Mouse (Mus musculus) kidney, postnatal 36 days (tissue): ENCODE data around the gene Rap1gds1.

Source experiments
- DNase-seq, 2 experiments: peaks; one replicate each; pipeline ENCODE4 v3.0.0; 2021 to 2022; ENCODE audit warnings: mixed read lengths in 2 of 2

Rap1gds1 gene

DNA sequence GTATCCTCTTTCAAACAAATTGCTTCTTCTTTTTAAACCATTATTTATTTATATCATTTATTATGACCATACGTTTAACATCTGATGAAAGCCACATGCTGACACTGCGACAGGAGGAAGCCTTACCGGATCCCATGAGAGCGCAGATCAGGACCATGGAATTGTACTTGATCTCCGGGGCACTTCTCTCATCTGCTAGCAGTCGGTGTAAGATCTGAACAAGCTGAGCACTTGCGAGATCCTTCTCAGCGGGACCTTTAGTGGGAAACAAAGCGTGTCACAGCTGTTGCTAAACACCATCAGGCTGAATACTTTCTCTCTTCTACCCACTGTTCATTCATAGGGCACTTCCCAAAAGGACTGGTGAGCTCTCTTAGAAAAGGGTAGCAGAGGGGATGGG, 133.4 kb downstream of the Rap1gds1 start:
- no peak for DNase-seq

DNA sequence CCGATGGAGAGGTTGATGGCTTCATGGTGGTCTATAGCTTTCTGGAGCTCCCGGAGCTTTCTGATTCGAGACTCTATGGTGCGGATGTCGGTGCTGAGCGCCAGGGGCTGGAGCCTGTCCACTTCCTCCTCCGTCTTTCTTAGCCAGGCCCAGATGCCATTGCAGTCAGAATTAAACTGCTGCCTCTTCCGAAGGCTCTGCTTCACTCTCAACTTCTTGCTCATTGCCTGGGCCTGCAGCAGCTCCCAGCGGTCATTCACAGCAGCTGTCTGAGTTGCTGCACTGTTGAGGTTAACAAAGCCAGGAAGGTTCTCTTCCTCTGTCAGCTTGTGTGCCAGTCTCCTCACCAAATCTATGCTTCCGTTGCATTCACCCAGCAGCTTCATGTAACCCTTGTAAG, 137.8 kb downstream of the Rap1gds1 start:
- DNase-seq, result no peak

DNA sequence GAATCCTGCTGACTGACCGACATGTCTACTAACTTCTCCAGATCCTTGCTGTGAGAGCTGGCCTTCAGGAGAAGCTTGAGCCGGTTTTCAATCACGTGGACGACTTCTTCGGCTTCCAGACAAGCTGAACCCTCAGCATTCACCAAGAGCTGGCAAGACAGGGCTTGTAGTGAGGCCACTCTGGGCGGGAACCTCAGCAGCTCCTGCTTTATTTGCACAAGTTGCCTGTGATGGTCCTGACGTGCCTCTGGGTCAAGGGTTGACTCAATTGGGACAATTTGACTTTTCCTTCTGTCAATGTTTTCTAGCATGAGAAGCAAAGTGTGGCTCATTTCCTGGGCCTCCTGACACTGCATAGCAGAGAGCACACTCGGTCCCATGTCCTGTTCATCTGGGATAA, 138.2 kb downstream of the Rap1gds1 start:
- no peak for DNase-seq

DNA sequence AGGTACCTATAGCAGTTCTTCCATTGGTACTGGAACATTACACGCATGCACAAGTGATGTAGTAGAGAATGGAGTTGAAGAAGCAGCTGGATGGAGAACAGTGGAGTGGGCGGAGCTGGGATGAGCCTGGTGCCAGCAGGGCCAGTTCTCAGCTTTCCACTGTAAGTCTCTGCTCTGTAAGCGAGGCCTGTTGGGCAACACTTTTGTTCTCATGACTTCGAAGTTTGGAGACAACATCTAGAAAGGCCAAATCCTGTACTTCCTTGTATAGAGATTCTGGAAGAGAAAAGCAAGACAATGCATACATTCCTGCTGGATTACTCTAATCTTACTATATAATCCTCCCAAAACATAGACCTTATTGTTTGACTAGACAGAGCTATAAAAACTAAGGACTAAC, 147.6 kb downstream of the Rap1gds1 start:
- DNase-seq, result no peak

DNA sequence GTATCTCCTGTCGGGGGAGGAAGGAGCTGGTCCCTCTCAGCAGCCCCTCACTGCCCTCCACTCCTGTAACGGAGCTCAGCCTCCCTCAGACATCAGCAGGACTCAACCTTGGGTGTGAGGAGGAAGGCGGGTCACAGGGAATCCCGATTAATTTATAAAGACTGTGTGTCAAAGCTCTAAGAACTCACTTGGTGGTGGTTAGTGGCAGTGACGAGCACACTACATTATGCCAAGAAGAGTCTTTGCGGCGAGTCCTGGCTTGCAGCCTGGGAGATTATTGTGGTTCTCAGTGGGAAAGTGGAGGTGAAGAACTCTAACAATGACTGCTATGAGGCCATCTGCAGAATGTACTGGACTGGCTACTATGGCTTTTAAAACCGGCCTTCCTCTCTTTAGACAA, 148.8 kb downstream of the Rap1gds1 start:
- DNase-seq, result no peak

DNA sequence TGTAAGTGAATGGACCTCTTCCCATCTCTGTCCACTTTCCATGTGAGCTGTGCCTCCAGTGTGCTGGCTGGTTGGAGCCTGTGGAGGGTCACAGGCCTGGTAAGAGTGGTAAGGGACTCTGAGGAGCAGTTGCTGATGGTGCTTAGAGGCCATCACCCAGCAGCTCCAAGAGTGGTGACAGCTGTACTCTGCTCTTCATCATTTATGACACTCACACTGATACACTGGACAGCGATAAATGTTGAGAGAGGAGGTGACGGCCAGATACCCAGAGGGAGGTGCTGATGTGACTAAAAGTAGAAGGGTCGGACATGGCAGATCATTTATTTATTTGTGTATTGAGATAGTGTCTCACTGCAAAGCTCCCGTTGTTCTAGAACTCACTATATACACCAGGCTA, 156.8 kb downstream of the Rap1gds1 start:
- DNase-seq, result no peak

DNA sequence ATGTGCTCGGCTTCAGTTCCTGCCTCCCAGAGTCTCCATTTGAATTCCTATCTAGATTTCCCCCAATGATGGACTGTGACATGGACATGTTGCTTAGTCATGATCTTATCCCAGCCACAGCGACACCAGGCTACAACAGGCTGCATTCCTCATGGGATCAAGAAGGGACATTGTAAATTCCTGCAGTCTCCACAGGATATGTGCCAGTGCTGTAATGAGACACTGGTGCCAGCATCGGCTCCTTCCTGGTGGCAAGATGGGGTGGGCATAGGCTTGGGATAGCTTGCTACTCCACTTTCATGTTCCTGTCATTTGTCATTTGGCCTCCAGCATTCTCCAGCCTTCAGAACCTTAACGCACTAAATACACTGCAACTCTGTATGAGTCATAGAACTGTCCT, 158.0 kb downstream of the Rap1gds1 start:
- DNase-seq, result no peak

DNA sequence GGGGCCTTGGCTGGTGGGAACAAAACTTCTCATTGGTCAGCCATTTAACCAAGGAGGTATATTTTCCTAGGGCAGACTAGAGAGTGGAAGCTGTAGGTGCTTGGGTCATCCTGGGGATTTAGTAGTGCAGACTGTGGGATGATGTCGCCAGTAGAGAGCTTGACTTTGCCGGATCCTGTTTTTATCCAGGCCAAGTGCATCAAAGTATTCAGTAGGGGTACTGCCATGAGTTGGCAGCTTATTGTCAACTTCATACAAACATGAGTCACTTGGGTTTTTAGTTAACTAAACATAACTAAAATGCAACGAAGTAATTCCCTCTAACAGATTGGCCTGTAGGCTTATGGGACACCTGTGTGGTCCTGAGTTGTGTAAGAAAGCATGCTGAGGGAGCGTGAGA, 158.4 kb downstream of the Rap1gds1 start:
- DNase-seq, result no peak

DNA sequence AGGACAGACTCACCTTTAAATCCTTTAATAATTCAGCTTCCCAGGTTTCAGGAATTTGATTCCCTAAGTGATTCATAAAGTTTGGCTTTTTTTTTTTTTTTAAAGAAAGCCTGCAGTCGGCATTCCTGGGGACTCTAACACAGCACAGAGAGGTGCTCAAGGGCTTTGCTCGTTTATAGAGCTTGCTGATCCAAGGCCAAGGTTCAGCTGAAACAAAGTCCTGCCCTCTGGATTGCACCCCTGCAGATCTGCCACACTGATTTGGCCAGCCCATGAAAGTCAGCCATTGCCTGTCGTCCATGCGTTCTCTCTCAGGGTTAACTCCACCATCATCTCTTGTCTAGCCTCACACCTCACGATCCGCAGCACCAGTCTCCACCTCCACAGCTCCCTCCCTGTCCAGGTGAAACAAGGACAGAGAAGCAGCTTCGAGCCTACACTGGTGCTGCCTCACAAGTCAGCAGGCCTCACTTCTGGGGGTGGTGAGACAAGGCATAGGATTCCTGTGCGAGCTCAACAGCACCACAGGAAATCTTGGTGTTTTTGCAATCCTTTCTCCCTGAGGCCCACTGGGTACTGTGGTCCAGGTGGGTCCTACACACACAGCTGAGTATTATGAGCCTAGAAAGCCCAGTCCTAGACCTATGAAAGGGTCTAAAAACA, 160.2 kb downstream of the Rap1gds1 start:
- peak; percentile 41 to 52 for DNase-seq

DNA sequence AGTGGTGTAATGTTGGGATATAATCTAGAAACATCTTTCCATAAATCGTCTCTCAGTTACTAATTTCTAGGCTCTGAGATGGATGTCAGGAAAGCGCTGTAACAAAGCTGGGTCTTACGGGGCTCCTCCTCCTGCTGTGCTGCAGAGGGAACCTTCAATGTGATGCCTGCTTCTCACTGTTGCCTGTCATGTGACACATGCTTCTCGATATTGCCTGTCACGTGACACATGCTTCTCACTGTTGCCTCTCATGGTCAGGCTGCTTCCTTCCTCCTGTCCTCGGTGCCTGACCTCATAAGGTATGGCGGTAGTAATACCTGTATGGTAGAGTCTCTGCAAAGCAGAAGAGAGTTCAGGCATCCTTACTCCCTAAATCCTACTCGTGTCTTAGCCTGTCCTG, 162.5 kb downstream of the Rap1gds1 start:
- no peak for DNase-seq

DNA sequence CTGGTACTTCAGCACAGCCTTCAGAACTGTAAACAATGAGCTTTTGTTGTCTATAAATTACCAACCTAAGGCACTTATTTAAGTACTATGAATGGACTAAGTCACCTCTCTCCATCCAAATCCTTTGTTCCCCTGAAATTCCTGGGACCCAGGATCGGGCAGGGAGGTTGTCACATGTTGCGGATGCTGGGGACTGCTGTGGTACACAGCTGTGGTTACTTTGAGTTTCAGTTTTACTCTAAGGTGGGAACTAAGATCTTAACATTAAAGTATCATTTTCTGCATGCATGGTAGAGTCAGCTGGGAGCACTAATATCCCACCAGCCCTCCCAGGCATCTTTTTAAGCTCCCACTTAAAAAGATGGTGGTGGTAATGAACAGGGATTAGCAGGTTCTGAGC, 165.7 kb downstream of the Rap1gds1 start:
- no peak for DNase-seq

DNA sequence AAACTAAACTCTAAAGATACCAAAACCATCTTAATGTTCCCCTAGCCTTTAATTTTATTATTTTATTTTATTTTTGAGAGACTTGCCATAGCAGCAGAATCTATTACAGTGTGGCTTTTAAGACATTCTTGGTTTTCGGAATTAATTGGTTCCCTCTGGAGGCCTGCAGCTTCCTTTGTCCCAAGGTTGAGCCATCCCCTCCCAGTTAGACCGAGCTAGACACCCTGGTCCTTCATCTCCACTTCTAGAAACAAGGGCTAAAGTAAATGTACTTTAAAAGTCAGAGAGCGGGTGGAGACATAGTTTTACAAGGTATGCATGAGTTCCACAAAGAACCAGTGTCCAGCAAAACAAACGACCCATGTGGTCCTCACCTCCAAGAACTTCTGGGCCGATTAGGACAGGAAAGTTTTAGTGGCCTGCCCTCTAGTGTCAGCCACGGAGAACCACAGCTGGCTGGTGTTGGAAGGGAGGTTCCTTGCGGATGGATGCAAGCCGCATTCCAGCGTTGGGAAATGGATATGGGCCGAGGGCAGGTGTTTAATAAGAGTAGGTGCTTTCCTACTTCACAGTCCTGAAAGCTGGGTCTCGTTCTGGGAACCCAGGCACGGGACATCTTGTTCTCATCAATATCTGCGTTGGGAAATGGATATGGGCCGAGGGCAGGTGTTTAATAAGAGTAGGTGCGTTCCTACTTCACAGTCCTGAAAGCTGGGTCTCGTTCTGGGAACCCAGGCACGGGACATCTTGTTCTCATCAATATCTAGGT, 168.7 kb downstream of the Rap1gds1 start:
- DNase-seq, result peak; percentile 30 to 78

DNA sequence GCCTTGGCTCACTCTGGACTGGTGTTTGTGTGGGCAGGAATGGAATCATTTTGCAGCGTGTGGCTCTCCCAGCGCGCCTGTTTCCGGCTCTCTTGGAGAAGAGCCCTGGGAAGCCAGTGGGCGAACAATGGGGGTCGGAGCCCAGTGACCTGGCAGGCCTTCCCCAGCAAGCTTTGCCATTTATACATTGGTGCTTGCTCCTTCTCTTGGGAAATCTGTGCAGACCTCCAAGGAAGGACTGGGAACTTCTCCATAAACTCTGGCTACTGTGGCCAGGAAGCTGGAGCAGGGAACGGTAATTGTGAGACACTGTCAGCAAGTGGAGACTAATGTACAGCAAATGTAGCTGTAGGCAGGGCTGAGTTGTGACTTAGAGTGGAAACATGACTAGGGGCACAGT, 169.3 kb downstream of the Rap1gds1 start:
- DNase-seq, result peak; percentile 7 to 29

DNA sequence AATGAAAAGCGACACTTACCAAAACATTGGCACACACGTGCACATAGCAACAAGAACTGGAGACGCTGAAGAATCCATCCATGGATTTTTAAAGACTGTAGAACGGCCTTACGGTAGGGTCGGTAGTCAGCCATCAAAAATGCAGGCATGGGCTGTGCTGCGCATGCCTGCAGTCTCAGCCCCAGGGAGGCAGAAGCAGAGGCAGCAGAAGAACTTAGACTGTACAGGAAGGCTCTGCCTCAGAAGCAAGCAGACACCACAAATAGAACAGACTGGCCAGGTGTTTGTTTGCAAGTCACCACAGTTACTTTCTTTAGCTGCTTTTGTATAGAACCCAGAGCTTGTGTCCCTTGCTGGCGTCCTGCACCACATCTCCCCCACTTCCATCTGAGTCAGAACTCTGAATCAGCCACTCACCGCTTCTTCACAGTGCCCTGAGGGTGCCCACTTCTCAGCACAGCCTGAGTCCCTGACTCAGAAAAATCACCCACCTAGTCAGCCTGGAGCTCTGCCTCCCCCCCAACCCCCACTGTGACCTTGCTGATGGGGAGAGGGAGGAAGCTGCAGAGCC, 174.3 kb downstream of the Rap1gds1 start:
- DNase-seq, result no peak

DNA sequence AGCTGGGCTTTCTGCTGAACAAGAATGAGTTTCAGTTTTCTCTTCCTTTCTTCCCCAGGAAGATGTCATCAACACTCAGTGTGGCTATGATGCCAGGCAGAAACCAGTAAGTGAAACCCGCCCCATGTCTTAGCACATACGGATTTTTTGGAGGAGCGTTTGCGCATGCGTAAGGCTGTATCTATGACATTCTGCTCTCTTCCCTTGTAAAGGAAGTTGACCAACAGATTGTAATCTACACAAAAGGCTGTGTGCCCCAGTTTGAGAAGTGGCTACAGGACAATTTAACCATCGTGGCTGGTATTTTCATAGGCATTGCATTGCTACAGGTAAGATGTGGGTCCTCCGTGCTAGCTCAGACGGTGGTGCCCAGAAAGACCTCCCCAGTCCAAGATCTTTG, 176.9 kb downstream of the Rap1gds1 start:
- no peak for DNase-seq

DNA sequence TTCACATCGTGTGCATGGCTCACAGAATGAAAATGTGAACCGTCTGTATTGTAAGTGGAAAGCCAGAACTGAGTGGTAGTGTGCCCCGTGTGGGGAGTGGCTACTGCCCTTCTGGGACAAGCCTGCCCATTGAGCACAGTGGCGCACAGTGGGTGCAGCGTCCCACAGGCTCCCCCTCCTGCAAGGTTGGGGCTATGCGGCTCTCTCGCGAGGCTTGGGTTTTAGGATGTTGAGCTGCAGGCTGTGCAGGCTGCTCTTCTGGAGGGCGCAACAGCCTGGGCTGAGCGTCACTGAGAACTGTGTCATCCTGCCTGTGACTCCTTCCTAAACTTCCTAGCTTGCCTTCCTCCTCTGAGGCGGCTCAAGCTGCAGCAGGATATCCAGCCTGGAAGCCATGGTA, 177.5 kb downstream of the Rap1gds1 start:
- no peak for DNase-seq

DNA sequence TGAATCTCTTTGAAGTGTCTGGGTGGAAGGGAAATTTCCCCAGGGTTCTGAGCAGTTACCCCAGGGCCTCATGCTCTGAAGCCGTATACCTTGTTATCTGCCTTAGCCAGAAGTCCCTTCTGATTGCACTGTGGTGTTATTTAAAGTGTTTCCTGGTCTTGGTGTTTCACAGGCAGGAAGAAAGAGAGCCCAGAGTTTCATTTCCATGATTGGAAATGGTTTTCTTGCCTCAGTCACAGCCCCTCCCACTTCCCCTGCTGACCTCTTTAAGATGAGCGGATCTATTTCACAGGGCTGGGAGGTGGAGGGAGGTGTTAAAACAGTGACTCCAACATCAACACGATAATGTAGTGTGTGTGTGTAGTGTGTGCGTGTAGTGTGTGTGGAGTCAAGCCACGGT, 181.5 kb downstream of the Rap1gds1 start:
- DNase-seq, result no peak

DNA sequence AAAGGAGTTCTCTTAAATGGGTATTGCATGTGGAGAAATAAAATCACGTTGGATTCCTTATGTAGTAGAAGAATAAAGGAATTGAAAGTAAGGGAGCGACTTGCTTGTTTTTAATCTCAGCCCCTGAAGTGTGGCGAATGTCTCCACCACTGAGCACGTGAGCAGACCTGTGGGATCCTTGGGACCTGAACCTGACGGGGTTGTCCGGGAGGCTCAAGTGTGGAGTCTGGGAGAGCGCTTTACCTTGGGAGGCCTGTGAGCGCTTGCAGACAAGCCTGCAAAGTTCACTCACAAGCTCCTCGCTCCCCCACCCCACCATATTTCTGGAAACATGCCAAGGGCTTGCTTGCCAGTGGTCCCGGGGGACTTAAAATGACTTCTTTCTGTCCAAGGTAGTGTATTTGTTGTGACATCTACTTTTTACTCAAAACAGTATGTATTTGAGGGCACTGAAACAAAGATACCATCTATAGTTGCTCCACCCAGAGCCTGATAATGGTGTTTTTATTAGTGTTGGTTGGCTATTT, 185.2 kb downstream of the Rap1gds1 start:
- no peak for DNase-seq

DNA sequence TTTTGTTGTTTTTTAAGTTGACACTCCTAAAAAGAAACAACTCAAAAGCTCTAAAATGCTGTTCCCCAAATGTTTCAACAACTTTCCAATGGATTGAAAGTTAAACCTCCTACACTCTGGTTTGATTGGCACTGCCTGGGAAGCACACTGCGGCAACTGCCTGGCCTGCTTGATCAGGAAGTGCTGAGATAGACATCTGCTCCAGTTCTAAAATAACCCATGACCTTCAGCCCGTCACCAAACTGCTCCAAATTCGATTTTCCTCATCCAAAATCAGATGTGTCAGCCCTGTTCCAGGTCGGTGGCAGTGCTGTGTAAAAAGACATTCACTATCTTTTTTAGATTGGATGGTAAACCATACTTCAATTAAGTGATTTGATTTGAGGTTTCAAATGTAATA, 185.8 kb downstream of the Rap1gds1 start:
- peak; percentile 11 for DNase-seq

DNA sequence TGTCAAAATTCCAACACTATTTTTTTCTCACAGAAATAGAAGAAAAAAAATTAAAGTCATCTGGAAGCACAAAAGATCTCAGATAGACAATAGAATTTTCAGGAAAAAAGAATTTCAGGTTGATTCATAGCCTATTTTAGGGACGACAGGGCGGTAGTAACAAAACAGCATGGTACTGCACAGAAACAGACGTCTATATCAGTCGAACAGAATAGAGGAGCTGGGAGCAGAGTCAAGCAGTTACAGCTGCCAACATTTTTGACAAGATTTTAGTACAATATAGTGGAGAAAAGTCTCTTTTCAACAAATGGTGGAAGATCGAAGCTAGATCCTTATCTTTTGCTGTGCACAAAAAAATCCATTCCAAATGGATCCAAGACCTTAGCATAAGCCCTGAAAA, 188.9 kb downstream of the Rap1gds1 start:
- DNase-seq, result no peak

DNA sequence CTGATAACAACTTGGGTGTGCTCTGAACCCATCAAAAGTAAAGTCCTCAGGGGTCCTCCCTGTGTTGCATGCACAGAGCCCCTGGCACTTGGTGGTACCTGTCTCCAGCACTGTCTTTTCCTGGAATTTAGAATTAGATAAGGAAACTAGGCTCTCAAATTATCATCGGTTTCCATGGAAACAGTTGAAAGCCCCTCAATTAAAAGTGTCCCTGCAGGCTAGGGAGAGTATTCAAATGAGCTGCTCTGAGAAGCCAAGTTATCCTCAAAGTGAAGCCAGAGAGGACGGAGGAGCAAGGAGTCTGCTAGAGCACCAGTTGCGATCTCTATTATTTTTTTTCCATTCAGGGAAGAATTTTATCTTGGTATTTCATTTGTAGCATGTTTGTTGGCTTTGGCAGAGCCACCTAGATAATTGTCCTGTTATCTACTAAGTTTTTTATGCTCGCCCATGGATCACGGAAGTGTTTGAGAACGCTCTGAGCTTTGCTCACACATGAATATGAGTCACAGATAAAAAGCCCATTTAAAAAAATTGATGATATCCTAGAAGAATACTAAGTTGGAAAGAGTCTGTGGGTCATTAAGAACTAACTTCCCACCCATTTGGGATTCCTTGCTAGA, 193.2 kb downstream of the Rap1gds1 start:
- no peak for DNase-seq

DNA sequence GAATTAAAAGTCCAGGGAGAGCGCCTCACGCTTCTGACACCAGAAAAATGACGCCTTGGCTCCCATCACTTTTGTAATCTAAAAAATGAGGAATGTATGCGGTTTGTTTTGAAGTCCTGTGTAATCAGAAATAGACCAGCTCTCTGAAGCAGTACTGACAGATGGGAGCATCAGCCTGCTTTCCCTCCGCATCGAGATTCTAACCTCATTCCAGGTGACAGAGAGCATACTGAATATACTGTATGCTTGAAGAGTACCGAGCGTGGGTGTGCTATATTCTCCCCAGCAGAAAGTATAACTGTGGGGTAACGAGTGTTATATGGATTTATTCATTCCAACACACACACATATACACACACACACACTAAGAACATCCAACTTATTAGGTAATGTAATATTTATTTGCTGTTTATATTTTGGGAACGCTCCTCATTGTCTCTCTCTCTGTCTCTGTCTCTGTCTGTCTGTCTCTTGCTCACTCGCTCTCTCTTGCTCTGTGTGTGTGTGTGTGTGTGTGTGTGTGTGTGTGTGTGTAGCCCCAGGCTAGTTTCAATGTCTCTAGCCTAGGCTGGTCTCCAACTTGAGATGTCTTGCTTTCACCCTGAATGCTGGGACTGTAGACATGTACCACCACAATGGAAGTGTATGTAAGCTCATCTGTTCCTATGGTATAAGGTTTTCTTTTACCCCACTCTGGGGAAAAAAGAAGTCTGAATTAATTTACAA, 193.8 kb downstream of the Rap1gds1 start:
- DNase-seq, result no peak

DNA sequence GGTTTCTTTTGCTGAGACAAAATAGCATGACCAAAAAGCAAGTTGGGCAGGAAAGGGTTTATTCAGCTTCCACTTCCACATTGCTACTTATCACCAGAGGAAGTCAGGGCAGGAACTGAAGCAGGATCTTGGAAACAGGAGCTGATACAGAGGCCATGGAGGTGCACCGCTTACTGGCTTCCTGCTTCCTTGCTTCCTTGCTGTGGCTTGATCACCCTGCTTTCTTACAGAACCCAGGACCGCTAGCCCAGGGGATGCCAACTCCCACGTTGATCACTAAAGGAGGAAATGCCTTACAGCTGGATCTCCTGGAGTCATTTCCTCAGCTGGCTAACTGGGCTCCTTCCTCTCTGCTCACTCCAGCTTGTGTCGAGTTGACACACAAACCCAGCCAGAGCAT, 197.3 kb downstream of the Rap1gds1 start:
- DNase-seq, result no peak
